Mouse (Mus musculus): ENCODE measurements around the gene Gm20388. TPM values are rescaled to one million over a fixed set of nuclear protein-coding genes. Genes with fewer than 3 reads are reported as not detected.

The Gm20388 gene
- polyA plus RNA-seq, 1 experiment from 2014 or later: 3.6 TPM

GRCm38 (mm10) chr8:122340761-122341160, 2430.1 kb downstream of the Gm20388 start:
- peaks cover 100% of the 10 kb centered on the region for H3K27me3 ChIP-seq (replicated peaks; ENCODE audit: low read depth, poor library complexity, severe bottlenecking)
- peaks cover 14% of the 10 kb centered on the region for H3K36me3 ChIP-seq (replicated peaks)
- peaks cover 46% of the 10 kb centered on the region for H3K4me1 ChIP-seq
- no peaks in the 10 kb centered on the region for H3K9me3 ChIP-seq
- DNase-seq (ENCODE audit: low spot score): no peak
- 86% methylated on average over 3 of the region's 3 CpGs for WGBS
- no peak overlapping the region for H3K27ac ChIP-seq (replicated peaks)
- no peak overlapping the region for H3K4me3 ChIP-seq

- H3K4me3 ChIP-seq: no peak overlapping the region
- no peak for DNase-seq (ENCODE audit: low spot score)
- peaks cover 92% of the 10 kb centered on the region for H3K27me3 ChIP-seq (replicated peaks; ENCODE audit: low read depth, poor library complexity, severe bottlenecking)
- peaks cover 35% of the 10 kb centered on the region for H3K4me1 ChIP-seq
- H3K9me3 ChIP-seq: no peaks in the 10 kb centered on the region
- 81% methylated on average over 6 of the region's 6 CpGs for WGBS
- H3K36me3 ChIP-seq (replicated peaks): peaks cover 12% of the 10 kb centered on the region
- no peak overlapping the region for H3K27ac ChIP-seq (replicated peaks)
Observed at GRCm38 (mm10) chr8:122341790-122342189, 2431.1 kb downstream of the Gm20388 start.

DNA sequence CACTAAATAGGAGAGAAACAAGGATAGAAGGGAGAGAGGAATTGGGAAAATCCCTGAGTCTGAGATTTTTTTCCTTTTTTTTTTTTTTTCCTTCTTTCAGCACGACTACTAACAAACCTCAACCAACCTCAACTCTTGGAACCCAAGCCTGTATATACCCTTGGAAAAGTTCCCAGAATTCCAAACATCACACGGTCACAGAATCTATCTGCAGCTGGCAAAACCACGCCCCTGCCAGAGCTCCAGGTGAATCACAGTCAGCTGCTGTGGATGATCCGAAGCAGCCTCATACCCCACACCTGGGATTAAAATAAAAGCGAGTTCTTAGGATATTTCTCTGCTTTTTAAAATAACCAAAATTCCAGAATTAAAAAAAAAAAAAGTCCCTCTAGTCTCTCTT, 2431.7 kb downstream of the Gm20388 start:
- DNase-seq (ENCODE audit: low spot score): no peak
- Histone ChIP-seq H3K4me1 (peaks cover 32% of the 10 kb centered on the region), H3K9me3 (no peaks in the 10 kb centered on the region), H3K36me3 (replicated peaks) (peaks cover 7% of the 10 kb centered on the region; the same call in 1 of the 2 replicates), H3K4me3 (no peak overlapping the region), H3K27me3 (replicated peaks; ENCODE audit: low read depth, poor library complexity, severe bottlenecking) (peaks cover 86% of the 10 kb centered on the region), H3K27ac (replicated peaks) (no peak overlapping the region)
- WGBS: 54% methylated on average over 5 of the region's 5 CpGs

DNA sequence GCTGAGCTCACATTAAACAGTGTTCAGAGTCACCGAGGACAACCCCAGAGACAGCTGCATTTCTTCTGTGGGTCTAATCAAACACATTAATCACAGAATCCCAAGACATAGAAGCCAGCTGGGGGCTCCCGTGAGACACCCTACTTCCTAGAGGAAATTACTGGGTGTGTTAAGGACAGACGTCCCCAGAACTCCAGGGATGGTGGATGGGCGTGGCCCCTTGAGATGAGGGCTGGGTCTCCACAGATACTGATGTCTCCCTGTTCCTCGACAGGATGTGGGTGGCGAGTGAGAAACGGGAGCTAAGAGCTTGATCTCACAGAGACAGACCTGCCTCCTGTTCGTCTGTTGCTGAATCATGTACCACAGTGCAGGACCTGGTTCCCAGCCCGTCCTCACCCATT, 2432.2 kb downstream of the Gm20388 start:
- H3K9me3 ChIP-seq: no peaks in the 10 kb centered on the region
- H3K36me3 ChIP-seq (replicated peaks): peaks cover 2% of the 10 kb centered on the region; the same call in 1 of the 2 replicates
- peak overlapping the region; percentile 50 for H3K4me3 ChIP-seq
- DNase-seq (ENCODE audit: low spot score): no peak
- 7% methylated on average over 9 of the region's 9 CpGs for WGBS
- H3K4me1 ChIP-seq: peaks cover 32% of the 10 kb centered on the region
- H3K27me3 ChIP-seq (replicated peaks; ENCODE audit: low read depth, poor library complexity, severe bottlenecking): peaks cover 85% of the 10 kb centered on the region
- no peak overlapping the region for H3K27ac ChIP-seq (replicated peaks)

DNA sequence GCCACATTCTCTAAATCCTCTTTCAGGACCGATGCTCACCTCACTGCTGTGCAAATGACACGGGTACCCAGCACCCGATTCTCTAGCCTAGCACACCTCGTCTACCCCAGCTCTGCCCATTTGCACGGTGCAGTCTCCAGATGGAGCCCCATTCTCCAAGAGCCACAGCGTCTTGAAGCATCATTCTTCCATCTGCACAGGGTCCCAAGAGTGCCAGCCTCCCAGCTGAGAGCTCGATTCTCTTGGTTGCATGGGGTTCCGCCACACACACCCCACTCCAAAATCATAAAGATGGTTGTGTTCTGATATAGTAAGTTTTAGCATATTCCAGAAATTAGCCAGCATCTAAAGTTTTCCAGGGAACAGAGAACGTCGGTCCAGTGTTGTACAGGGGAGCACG, 2432.7 kb downstream of the Gm20388 start:
- Histone ChIP-seq H3K36me3 (replicated peaks) (no peaks in the 10 kb centered on the region), H3K9me3 (no peaks in the 10 kb centered on the region), H3K4me3 (peak overlapping the region; percentile 50), H3K27me3 (replicated peaks; ENCODE audit: low read depth, poor library complexity, severe bottlenecking) (peaks cover 85% of the 10 kb centered on the region), H3K27ac (replicated peaks) (no peak overlapping the region), H3K4me1 (peaks cover 32% of the 10 kb centered on the region)
- no peak for DNase-seq (ENCODE audit: low spot score)
- WGBS: 5% methylated on average over 11 of the region's 11 CpGs

DNA sequence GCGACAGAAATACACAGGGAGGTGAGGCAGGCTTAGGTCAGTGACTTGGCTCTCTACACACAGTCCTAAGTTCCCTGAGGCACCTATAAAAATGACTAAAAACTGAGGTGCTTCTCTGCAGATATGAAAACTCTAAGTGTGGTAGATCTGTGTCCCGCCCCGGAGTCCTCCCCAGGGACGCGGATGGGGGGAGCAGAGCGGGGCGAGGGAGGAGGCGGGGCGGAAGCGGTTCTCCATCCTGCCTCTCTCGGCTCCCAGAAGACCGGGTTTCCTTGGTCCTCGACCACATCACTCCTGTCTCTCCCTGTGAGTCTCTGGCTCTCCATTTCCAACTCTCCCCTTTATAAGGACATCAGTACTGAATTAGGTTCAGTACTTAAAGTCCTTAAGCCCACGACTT, 2433.1 kb downstream of the Gm20388 start:
- DNase-seq (ENCODE audit: low spot score): peak; percentile 49
- Histone ChIP-seq H3K27ac (replicated peaks) (peak overlapping the region; percentile 30; the same call in 1 of the 2 replicates), H3K4me1 (peaks cover 32% of the 10 kb centered on the region), H3K9me3 (no peaks in the 10 kb centered on the region), H3K4me3 (peak overlapping the region; percentile 50), H3K27me3 (replicated peaks; ENCODE audit: low read depth, poor library complexity, severe bottlenecking) (peaks cover 85% of the 10 kb centered on the region), H3K36me3 (replicated peaks) (no peaks in the 10 kb centered on the region)
- under 1% methylated on average over 14 of the region's 14 CpGs for WGBS

DNA sequence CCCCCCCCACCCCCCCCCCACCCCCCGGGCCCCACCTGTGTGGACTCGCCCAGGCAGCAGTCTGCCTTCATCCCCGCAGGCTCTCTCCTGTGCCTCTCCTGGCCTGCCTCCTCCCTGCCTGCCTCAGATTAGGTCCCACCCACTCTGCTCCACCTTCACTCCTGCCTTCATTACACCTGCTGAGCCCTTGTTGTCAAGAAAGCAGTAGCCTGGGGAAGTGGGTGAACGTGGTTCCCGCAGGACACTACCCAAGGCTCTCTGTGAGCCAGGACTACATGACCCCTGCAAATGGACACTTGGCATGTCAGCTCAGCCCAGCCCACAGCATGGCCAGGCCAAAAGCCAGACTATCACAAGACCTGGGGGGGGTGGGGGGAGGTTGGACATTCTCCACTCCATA, 2433.6 kb downstream of the Gm20388 start:
- H3K36me3 ChIP-seq (replicated peaks): no peaks in the 10 kb centered on the region
- DNase-seq (ENCODE audit: low spot score): peak; percentile 58
- no peaks in the 10 kb centered on the region for H3K9me3 ChIP-seq
- WGBS: 0% methylated on average over 3 of the region's 5 CpGs
- H3K4me1 ChIP-seq: peaks cover 32% of the 10 kb centered on the region
- H3K27ac ChIP-seq (replicated peaks): 0 out of 2 replicates have a peak overlapping the region, but pooled peaks have one; percentile 5
- H3K4me3 ChIP-seq: peak overlapping the region; percentile 50
- H3K27me3 ChIP-seq (replicated peaks; ENCODE audit: low read depth, poor library complexity, severe bottlenecking): peaks cover 85% of the 10 kb centered on the region

- H3K27ac ChIP-seq (replicated peaks): no peak overlapping the region
- H3K27me3 ChIP-seq (replicated peaks; ENCODE audit: low read depth, poor library complexity, severe bottlenecking): peaks cover 84% of the 10 kb centered on the region
Observed at GRCm38 (mm10) chr8:122345181-122346095, 2434.8 kb downstream of the Gm20388 start.

DNA sequence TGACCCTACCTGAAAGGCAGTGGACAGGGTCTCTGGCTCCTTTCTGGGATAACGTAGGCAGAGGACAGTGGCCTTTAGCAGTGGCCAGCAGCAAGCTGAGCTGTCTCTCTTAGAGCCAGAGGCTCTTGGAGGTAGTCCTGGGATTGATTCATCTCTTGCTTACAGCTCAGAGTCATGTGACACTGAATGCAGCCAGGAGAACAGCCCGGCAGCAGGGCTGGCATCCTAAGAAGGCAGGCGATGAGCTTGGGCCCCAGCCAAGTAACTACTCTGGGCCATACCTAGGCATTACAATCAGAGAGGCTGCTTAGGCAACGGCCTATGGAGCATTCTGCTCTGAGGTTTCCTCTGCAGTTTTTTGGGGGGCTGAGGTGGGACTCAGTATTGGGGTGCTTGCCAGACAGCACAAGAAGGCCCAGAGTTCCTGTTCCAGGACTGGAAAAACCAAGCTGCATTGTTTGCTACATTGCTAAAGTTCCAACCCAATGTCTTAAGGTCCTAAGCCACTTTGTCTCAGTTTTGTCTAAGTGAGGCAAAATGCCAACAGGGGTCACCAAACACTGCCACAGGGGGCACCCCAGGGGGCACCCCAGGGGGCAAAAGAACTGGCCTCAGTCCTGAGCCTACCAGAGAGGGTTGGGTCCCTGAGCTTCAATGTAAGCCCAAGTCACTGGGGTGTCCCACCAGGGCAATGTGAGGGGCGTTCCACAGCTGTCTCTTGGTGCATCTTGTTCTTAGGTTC, 2437.3 kb downstream of the Gm20388 start:
- no peaks in the 10 kb centered on the region for H3K9me3 ChIP-seq
- no peaks in the 10 kb centered on the region for H3K36me3 ChIP-seq (replicated peaks)
- DNase-seq (ENCODE audit: low spot score): no peak
- peaks cover 40% of the 10 kb centered on the region for H3K4me1 ChIP-seq
- WGBS: 79% methylated on average over 5 of the region's 5 CpGs
- H3K27ac ChIP-seq (replicated peaks): no peak overlapping the region
- H3K4me3 ChIP-seq: no peak overlapping the region
- H3K27me3 ChIP-seq (replicated peaks; ENCODE audit: low read depth, poor library complexity, severe bottlenecking): peaks cover 76% of the 10 kb centered on the region

More at GRCm38 (mm10) chr8:122345181-122346095, 2434.8 kb downstream of the Gm20388 start:
- peaks cover 37% of the 10 kb centered on the region for H3K4me1 ChIP-seq
- 53% methylated on average over 12 of the region's 12 CpGs for WGBS
- no peak for DNase-seq (ENCODE audit: low spot score)
- H3K36me3 ChIP-seq (replicated peaks): no peaks in the 10 kb centered on the region
- H3K4me3 ChIP-seq: no peak overlapping the region
- H3K9me3 ChIP-seq: no peaks in the 10 kb centered on the region

DNA sequence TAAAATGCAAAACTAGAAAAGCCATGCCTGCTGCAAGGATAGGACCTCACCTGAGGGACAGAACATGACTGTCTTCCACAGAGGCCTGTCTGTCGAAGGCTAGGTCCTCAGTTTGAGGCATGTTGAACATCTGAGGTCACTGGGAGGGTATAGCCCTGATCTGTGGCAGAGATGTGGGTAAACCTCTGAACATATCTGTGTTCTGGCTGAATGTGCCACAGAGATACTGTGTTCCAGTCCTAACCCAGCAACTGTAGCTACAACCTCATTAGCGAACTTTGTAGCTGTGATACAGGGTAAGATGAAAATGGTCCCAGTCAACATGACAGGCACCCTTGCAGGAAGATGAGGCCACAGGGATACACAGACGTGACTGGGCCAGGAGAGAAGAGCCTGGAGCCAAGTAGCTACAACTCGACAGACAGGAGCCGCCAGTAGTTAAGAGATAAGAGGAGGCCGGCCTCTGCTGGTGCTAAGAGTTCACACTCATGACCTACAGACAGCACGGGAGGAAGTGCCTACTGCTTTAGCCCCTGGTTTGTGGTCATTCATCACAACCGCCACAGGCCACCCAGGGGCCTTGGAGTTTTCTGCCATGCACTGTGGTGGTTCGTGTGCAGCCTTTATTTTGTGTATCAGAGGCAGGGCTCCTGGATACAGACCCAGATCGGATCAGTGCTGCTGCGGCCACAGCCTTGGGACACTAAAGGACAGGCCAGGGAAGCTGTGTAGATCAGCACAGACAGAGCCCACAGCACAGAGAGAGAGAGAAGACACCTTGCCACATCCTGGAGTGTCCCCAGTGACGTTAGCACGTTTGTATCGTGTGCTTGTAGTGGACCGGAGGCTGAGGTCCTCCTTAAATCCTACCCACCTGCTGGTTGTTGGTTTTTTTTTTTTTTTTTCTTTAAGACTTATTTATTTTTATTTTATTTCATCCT, 2439.0 kb downstream of the Gm20388 start:
- Histone ChIP-seq H3K4me3 (no peak overlapping the region), H3K27ac (replicated peaks) (no peak overlapping the region), H3K36me3 (replicated peaks) (no peaks in the 10 kb centered on the region), H3K9me3 (no peaks in the 10 kb centered on the region), H3K27me3 (replicated peaks; ENCODE audit: low read depth, poor library complexity, severe bottlenecking) (peaks cover 67% of the 10 kb centered on the region), H3K4me1 (peaks cover 23% of the 10 kb centered on the region)
- no peak for DNase-seq (ENCODE audit: low spot score)
- 45% methylated on average over 15 of the region's 15 CpGs for WGBS

GRCm38 (mm10) chr8:122350309-122351089, 2439.9 kb downstream of the Gm20388 start:
- H3K27me3 ChIP-seq (replicated peaks; ENCODE audit: low read depth, poor library complexity, severe bottlenecking): peaks cover 59% of the 10 kb centered on the region
- H3K27ac ChIP-seq (replicated peaks): no peak overlapping the region
- peaks cover 19% of the 10 kb centered on the region for H3K4me1 ChIP-seq
- DNase-seq (ENCODE audit: low spot score): no peak
- H3K36me3 ChIP-seq (replicated peaks): no peaks in the 10 kb centered on the region
- 33% methylated on average over 11 of the region's 11 CpGs for WGBS
- no peak overlapping the region for H3K4me3 ChIP-seq
- H3K9me3 ChIP-seq: no peaks in the 10 kb centered on the region

All from embryonic facial prominence, embryonic 10.5 days (tissue).